Mouse (Mus musculus) layer of hippocampus, adult 9-11 months (tissue): Measurements from ENCODE around the gene Usp15.
A peak's percentile ranks its signal among the peaks of the same experiment; 100 is the strongest.

Experiments used
- DNase-seq: peaks from one replicate; pipeline ENCODE4 v3.0.0; 2022

Gene Usp15

GRCm38 (mm10) chr10:123100584-123100983 lies 96.2 kb downstream of the Usp15 start:
- no peak for DNase-seq

DNA sequence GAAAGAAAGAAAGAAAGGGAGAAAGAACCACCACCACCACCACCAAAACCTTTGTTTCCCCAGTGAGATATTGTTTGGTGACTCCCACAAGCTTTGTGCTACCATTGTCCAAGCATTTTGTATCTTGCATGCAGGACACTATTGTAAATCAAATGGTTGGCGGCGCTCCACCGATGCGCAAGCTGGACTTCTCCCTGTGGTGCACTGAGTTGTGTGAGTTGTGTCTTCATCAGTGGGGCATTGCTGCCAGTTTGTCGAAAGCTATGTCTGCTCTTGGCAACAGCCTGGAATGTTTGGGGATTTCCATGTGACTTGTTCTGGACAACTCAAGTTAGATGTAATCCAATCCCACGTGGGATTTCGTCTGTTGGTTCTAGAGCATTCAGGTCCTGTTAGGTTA lies 102.3 kb downstream of the Usp15 start:
- DNase-seq: no peak

DNA sequence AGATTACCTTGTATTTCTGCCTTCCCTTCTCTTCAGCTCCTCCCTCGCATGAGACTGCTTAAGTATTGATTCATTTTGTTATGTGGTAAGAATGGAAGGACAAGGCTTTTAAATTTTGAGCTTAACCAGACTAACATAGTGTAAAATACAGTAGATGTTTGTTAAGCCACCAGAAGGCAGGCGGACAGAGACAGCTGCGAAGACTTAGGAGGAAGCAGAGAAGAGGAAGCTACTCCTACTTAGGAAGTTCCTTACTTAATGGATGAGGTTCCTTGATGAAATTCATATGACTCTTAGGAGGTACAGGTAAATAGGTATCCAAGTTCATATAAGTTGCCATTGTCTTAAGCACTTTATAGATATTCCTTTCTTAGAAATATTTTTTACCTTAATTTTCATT lies 104.2 kb downstream of the Usp15 start:
- no peak for DNase-seq

DNA sequence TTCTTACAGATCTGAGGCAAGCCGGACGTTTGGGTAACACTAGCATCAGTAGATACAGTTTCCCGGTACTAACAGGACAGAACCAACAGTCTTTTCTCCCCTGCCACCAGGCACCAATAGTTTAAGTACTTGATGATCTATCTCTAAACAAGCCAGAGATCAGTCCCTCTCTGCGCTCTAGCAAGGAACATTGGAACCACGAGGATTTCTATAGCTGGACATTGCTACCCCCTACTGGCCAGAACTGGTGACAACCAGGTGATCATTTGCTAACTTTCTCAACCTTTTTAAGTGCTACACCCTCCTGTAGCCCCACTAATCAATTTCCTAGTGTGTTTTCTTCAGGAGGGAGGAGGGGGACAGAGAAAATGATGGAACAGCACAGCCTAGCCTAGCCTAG lies 105.1 kb downstream of the Usp15 start:
- no peak for DNase-seq

DNA sequence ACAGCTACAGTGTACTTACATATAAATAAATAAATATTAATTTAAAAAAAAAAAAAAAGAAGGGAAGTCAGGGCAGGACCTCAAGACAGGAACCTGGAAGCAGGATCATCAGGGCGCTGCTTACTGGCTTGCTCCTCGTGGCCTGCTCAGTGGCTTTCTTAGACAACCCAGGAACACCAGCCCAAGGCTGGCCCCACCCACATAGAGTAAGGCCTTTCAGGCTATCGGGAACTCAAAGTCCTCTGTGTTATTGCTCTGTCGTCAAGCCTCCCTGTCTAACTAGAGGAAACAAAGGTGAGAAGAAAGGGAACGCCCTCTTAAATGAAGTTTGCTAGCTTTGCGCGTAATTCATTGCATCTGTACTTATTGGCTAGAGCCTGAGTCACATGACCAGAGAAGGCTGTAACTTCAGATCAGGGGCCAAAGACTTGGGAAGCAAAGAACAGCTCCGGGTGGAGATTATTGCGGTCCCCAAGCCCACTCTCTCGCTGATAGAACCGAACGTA lies 107.3 kb downstream of the Usp15 start:
- no peak for DNase-seq

GRCm38 (mm10) chr10:123086847-123087246 lies 109.9 kb downstream of the Usp15 start:
- DNase-seq: no peak

DNA sequence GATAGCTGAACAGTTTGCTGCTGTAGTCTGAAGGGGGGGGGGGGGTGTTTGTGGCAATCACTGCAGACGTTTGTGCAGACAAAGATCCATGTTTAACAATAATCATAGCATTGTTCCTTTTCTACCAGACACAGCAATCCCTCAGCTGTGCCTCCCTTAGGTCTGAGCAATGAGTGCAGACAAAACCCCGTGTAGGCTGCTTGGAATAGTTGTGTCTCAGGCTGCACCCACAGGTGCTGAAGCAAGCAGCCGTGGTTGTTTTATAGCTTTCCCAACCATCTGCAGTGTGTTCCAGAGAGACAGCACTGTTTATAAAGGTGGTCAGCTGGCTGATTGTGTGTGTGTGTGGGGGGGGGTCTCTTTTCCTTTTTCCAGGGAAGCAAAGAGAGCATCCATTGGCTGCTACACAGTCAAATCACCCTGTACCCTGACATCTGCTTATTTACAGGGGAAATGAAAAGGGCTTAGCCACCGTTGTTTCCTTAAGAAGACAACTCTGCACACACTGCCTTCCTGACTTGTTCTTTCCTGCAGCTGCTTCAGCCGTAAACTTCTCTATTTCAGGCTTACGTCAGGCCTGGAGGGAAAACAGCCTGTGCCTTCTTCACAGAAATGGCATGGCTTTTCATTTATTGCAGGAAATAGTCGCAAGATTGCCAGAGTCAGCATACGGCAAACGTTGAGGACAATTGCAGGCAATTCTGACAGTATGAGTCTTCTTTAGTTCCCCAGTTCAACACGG lies 111.7 kb downstream of the Usp15 start:
- DNase-seq: peak; percentile 32

DNA sequence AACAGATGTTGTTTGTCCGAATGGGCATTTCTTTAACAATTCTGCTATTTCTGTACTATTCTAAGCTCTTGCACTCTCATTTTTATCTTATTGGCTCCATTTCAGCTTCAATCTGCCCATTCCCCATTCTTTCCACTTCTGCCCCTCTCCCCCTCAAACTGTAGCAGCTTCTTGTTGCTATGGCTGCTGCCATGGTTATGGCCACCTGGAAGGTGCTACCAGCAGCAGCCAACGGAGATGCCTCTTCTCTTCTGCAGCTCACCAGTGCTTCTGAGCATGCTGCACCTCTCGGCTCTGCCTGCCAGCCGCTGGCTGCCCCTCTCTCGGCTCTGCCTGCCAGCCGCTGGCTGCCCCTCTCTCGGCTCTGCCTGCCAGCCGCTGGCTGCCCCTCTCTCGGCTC lies 112.5 kb downstream of the Usp15 start:
- DNase-seq: no peak

DNA sequence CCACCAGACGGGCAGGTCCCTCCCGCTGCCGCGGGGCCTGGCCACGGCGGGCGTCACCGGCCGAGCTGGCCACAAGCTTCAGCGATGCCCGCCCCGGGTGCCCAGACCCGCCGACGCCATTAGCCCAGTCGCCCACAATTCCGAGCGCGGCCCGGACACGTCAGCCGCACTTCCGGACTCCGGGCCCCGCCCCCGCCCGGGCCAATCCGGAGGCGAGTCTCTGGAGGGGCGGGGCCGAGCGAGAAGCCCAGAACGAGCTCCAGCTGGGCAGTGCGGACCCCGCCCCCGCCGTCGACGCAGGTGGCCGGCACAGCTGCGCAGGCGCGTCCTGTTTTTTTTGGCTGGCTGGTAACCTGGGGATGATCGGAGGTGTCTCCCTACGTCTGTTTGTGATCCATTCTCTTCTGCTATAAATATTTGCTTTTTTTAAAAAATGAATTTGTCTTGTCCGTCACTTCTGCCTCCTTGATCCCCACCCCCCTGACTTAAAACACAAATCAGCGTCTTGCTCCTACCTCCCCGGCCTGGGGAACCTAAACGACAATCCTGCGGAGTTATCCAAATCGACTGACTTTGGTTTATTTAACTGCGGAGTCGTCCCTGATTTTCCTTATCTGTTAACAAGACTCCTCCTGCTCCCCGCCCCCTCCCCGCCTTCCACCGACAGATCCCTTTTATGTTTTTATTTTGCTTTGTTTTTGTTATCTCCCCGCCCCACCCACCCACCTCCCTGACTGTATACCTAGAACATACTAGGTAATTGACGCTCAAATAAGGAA lies 120.4 kb downstream of the Usp15 start, which contains the start of gene Mon2:
Mon2 (minus strand) TSS at position 261 of the 779 bp plus-strand sequence.
- peak; percentile 98 for DNase-seq

- peak; percentile 25 for DNase-seq
Observed at GRCm38 (mm10) chr10:123075751-123076242, 121.0 kb downstream of the Usp15 start.

DNA sequence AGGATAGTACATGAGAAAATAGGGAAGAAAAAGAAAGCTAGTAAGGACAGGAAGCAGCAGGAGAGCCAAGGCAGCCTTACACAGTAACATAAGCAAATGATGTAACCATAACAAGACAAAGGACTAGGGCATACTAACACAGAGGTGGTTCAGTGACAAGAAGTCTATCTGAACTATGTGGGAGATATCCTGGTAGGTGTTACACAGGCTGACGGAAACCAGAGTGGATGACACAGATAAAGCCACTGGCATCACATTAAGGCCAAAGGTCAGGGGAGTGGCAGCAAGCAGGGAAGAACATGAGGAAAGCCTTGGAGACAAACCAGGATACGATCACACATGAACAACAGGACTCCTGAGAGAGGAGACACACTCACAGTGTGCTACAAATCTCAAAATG lies 124.8 kb downstream of the Usp15 start:
- DNase-seq: no peak

- no peak for DNase-seq
Observed at GRCm38 (mm10) chr10:123063021-123063420, 133.8 kb downstream of the Usp15 start.

GRCm38 (mm10) chr10:123060831-123061230 lies 136.0 kb downstream of the Usp15 start:
- DNase-seq: peak; percentile 80

- DNase-seq: no peak
Observed at GRCm38 (mm10) chr10:123057082-123057481, 139.7 kb downstream of the Usp15 start.

DNA sequence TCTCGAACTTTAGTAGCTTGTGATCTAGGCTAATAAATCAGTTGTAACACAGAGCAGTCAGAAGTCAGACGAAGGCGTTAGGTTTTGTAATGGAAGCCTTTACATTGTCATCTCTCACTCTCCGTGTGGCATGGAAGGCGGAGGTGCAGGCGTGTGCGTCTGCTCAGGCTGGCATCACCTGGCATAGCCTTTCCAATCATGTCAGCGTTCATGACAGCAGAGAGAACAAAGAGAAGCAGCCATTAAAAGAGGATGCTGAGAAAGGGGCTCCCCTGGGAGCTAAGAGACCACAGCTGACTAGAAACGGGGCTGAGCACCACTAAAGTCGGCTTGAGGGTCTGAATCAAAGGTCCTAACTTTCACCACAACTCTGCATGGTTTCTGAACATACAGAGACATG lies 140.3 kb downstream of the Usp15 start:
- DNase-seq: no peak

- DNase-seq: no peak
Observed at GRCm38 (mm10) chr10:123055205-123056000, 141.4 kb downstream of the Usp15 start.
